Mouse (Mus musculus): Measurements from ENCODE around the gene Sytl3. TPM values are rescaled to one million over a fixed set of nuclear protein-coding genes. Genes with fewer than 3 reads are reported as not detected.

Sytl3 gene
- polyA plus RNA-seq, 1 experiment: 1.1 TPM

DNA sequence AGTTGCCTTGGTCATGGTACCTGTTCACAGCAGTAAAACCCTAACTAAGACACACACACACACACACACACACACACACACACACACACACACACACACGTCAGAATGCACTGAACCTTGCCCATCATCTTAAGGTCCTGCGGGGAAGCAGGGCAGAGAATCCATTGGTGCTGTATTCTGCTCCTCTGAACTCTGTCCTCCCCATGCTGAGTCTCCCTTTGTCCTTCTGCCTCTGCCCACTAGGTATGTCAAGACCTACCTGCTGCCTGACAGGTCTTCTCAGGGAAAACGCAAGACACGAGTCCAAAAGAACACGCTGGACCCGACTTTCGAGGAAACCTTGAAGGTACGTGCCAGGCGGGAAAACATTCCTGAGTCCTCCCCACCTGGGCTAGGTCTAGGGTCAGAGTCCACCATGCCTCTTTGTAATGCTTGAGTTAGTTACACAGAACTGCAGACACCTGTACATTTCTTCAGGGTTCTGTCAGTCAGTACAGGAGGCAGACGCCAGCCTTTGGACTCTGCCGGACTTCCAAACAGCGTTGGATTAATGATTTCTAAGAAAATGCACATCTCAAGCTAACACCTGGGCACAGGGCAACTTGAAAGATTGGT is 69.2 kb downstream of the Sytl3 start:
- TF ChIP-seq CTCF (IDR thresholded peaks at IDR 0.05; ENCODE audit: insufficient read depth, low read length) (no peak), POLR2A (IDR thresholded peaks at IDR 0.05; ENCODE audit: borderline replicate concordance, extremely low read depth, low read depth, low read length) (no peak)
- Histone ChIP-seq H3K4me1 (ENCODE audit: control insufficient read depth, insufficient read depth, low read length) (no peaks in the 10 kb centered on the region; the same call in 1 of the 2 replicates), H3K4me3 (replicated peaks; ENCODE audit: extremely low read depth, low read depth, low read length) (no peak overlapping the region)
- no peak for DNase-seq
- WGBS: 92% methylated on average over 12 of the region's 12 CpGs

- TF ChIP-seq CTCF (IDR thresholded peaks at IDR 0.05; ENCODE audit: insufficient read depth, low read length) (no peak), POLR2A (IDR thresholded peaks at IDR 0.05; ENCODE audit: borderline replicate concordance, extremely low read depth, low read depth, low read length) (no peak)
- 15% methylated on average over 6 of the region's 6 CpGs for WGBS
- no peak overlapping the region for H3K4me3 ChIP-seq (replicated peaks; ENCODE audit: extremely low read depth, low read depth, low read length)
- H3K4me1 ChIP-seq (ENCODE audit: control insufficient read depth, insufficient read depth, low read length): no peaks in the 10 kb centered on the region; the same call in 1 of the 2 replicates
- peak; percentile 9 for DNase-seq
Measured at GRCm38 (mm10) chr17:6729244-6729742, 70.4 kb downstream of the Sytl3 start.

DNA sequence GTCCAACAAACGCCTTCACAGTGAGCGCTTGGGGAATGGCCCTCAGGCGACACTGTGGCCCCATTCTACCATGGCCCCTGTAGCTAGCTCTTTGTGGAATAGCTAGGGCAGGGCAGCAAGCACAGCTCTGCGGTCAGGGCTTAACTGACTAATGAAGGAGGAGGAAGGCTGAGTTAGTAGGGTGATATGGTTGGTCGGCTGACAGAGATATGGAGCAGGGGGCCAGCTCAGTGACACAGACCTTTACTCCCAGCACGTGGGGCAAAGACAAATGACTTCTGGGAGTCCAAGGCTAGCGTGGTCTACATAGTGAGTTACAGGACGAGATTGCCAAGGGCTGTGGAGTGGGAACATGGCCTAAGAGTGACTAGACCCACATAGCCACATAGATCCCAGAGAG is 72.2 kb downstream of the Sytl3 start:
- WGBS: 87% methylated on average over 8 of the region's 8 CpGs
- H3K4me1 ChIP-seq (ENCODE audit: control insufficient read depth, insufficient read depth, low read length): no peaks in the 10 kb centered on the region; the same call in 1 of the 2 replicates
- no peak overlapping the region for H3K4me3 ChIP-seq (replicated peaks; ENCODE audit: extremely low read depth, low read depth, low read length)
- no peak for TF ChIP-seq POLR2A (IDR thresholded peaks at IDR 0.05; ENCODE audit: borderline replicate concordance, extremely low read depth, low read depth, low read length)
- TF ChIP-seq CTCF (IDR thresholded peaks at IDR 0.05; ENCODE audit: insufficient read depth, low read length): no peak
- no peak for DNase-seq

GRCm38 (mm10) chr17:6731634-6732033 is 72.7 kb downstream of the Sytl3 start:
- peaks cover 2% of the 10 kb centered on the region for H3K4me1 ChIP-seq (ENCODE audit: control insufficient read depth, insufficient read depth, low read length)
- TF ChIP-seq POLR2A (IDR thresholded peaks at IDR 0.05; ENCODE audit: borderline replicate concordance, extremely low read depth, low read depth, low read length) (no peak), CTCF (IDR thresholded peaks at IDR 0.05; ENCODE audit: insufficient read depth, low read length) (no peak)
- whole genome bisulfite sequencing: 76% methylated on average over 12 of the region's 12 CpGs
- no peak for DNase-seq
- H3K4me3 ChIP-seq (replicated peaks; ENCODE audit: extremely low read depth, low read depth, low read length): no peak overlapping the region

DNA sequence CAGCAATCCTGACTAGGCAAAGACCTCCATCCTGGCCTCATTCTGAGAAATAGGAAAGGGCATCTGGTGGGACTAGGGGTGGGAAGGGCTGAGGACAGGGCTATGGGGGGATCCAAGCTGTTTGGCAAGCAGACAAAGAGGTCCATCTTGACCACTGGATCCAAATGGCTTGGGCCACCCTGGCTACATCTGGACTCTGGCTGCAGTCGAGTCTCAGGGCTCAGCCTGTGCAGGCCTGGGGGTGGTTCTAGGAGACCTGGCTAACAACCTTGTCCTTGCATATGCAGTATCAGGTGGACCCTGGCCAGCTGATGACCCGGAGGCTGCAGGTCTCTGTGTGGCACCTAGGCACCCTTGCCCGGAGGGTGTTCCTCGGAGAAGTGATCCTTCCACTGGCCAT is 73.8 kb downstream of the Sytl3 start:
- Histone ChIP-seq H3K4me1 (ENCODE audit: control insufficient read depth, insufficient read depth, low read length) (peaks cover 4% of the 10 kb centered on the region), H3K4me3 (replicated peaks; ENCODE audit: extremely low read depth, low read depth, low read length) (no peak overlapping the region)
- no peak for DNase-seq
- TF ChIP-seq CTCF (IDR thresholded peaks at IDR 0.05; ENCODE audit: insufficient read depth, low read length): no peak
- WGBS: 97% methylated on average over 4 of the region's 4 CpGs

DNA sequence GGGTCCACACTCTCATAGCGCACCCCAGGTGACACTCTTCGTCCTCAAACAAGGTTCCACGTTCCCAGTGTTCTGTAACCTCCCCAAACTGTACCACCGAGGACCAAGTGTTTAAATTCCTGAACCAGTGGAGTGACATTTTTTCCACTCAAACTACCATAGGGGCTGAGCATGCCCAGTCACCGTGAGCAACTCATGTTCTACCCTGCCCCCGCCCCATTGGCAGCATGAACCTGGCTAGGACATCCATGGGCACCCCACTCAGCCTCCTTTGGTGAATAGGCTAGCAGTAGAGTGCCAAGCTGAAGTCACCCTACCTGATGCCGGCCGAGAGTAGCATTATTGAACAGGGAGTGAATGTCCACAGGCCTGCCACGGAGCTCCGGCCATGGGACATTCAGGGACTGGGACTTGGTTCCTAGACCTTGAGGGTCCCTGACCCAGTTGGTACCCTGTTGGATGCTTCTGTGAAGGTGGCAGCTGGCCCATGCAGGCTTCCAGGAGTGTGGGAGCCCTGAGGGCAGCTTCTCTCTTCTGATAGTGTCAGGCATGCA is 74.5 kb downstream of the Sytl3 start:
- no peak for DNase-seq
- Histone ChIP-seq H3K4me1 (ENCODE audit: control insufficient read depth, insufficient read depth, low read length) (peaks cover 4% of the 10 kb centered on the region), H3K4me3 (replicated peaks; ENCODE audit: extremely low read depth, low read depth, low read length) (no peak overlapping the region)
- TF ChIP-seq POLR2A (IDR thresholded peaks at IDR 0.05; ENCODE audit: borderline replicate concordance, extremely low read depth, low read depth, low read length) (no peak), CTCF (IDR thresholded peaks at IDR 0.05; ENCODE audit: insufficient read depth, low read length) (no peak)
- 88% methylated on average over 10 of the region's 10 CpGs for WGBS

DNA sequence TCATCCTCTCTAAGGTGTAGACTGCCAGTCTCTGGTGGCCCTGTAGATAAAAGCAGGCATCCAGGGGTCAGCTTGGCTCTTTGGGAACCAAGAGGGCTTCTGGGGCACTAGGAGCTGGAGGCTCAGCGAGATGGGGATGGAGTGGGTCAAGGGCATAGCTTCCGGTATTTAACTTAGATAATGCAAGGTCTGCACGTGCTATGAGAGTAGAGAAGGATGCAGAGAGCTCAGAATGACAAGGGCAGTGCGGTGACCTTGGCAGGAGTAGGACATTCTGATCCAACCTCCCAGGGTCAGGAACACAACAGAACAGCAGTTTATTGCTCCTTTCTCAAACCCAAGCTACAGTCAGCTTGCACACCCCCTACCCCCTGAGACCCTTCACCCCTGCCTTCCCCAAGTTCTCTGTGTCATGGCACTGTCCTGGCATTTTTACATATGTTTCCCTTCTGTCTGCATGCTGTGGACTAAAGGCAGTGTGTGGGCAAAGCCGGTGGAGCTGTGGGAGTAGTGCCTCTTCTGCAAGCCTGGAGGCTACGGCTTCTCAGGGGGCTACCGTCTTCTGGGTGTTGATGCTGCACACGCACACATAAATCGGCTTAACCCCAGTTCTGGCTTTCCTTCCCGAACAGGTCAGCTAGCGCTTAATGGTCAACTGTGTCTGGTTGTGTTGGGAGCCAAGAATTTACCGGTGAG is 76.0 kb downstream of the Sytl3 start:
- TF ChIP-seq CTCF (IDR thresholded peaks at IDR 0.05; ENCODE audit: insufficient read depth, low read length) (no peak), POLR2A (IDR thresholded peaks at IDR 0.05; ENCODE audit: borderline replicate concordance, extremely low read depth, low read depth, low read length) (no peak)
- no peak for DNase-seq
- peaks cover 4% of the 10 kb centered on the region for H3K4me1 ChIP-seq (ENCODE audit: control insufficient read depth, insufficient read depth, low read length)
- no peak overlapping the region for H3K4me3 ChIP-seq (replicated peaks; ENCODE audit: extremely low read depth, low read depth, low read length)
- 89% methylated on average over 12 of the region's 12 CpGs for WGBS

DNA sequence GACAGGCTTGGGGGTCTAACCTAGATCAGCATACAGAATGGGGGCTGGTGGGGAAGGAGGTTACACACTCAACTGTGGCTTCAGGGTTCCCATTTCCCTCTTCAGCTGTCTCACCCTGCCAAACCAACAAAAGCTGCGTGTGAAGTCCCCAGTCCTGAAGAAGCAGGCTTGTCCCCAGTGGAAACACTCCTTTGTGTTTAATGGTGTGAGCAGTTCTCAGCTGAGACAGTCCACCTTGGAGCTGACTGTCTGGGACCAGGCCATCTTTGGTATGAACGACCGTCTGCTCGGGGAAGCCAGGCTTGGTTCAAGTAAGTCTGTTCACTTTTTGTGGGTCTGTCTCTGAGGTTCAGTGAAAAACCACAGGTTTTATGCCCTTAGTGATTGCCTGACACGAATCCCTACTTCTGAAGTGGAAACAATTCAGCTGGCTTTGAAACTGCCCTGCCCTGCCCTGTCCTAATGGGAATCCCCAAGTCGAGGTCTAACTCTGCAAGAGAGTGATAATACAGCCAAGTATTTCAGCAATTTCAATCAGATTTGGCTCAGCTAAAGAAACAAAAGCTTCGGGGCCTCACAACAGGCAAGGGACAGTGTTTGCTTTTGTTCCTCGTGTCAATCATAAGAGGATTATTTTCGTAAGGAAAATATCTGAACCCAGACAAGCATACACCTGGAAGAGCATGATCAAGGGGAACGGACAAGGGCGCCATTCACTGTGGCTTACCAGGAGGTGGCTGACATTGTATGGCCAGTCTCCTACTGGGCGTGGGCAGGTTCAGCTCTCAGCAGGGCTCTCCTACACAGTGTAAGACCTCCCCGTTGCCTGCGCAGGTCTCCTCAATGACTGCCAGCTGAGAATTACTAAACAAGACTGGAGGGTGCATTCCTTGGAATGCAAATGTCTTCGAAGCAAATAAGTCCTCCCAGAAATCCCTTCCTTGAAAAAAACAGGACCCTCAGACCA is 77.7 kb downstream of the Sytl3 start:
- no peak for TF ChIP-seq POLR2A (IDR thresholded peaks at IDR 0.05; ENCODE audit: borderline replicate concordance, extremely low read depth, low read depth, low read length)
- TF ChIP-seq CTCF (IDR thresholded peaks at IDR 0.05; ENCODE audit: insufficient read depth, low read length): no peak
- DNase-seq: peak; percentile 8
- H3K4me1 ChIP-seq (ENCODE audit: control insufficient read depth, insufficient read depth, low read length): peaks cover 4% of the 10 kb centered on the region
- H3K4me3 ChIP-seq (replicated peaks; ENCODE audit: extremely low read depth, low read depth, low read length): no peak overlapping the region
- 50% methylated on average over 15 of the region's 15 CpGs for WGBS

Measured in lung, adult 2 months (tissue).